Mouse (Mus musculus) frontal cortex, adult 2 months (tissue): ENCODE data around the gene Cacna2d2. TPM values are rescaled to one million over a fixed set of nuclear protein-coding genes. Genes with fewer than 3 reads are reported as not detected.

Source experiments
- DNase-seq, 2 experiments: peaks; one replicate each; pipeline ENCODE4 v3.0.0; 2022; ENCODE audit warnings: low spot score in 1 of 2; ENCODE audit errors: extremely low spot score in 1 of 2
- polyA plus RNA-seq: library from polyadenylated mRNA; depleted of rRNA; stranded (reverse); fragments of >200 nt; gene quantifications from 2 replicates; pipeline ENCODE4 v1.2.3, GENCODE M21; 2012

The Cacna2d2 gene
- polyA plus RNA-seq, 1 experiment: 33.1 TPM

DNA sequence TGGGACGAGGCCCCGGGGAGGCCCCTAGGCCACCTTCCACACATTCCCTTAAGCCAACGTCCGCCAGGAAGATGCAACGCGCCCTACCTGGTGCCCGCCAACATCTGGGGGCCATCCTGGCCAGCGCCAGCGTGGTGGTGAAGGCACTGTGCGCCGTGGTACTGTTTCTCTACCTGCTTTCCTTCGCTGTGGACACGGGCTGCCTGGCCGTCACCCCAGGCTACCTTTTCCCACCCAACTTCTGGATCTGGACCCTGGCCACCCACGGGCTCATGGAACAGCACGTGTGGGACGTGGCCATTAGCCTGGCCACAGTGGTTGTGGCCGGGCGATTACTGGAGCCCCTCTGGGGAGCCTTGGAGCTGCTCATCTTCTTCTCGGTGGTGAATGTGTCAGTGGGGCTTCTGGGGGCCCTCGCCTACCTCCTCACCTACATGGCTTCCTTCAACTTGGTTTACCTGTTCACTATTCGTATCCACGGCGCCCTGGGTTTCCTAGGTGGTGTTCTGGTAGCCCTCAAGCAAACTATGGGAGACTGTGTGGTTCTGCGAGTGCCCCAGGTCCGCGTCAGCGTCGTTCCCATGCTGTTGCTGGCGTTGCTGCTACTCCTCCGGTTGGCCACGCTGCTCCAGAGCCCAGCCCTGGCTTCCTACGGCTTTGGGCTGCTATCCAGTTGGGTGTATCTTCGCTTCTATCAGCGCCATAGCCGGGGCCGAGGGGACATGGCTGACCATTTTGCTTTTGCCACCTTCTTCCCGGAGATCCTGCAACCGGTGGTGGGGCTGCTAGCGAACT, 135.2 kb downstream of the Cacna2d2 start:
- no peak for DNase-seq

DNA sequence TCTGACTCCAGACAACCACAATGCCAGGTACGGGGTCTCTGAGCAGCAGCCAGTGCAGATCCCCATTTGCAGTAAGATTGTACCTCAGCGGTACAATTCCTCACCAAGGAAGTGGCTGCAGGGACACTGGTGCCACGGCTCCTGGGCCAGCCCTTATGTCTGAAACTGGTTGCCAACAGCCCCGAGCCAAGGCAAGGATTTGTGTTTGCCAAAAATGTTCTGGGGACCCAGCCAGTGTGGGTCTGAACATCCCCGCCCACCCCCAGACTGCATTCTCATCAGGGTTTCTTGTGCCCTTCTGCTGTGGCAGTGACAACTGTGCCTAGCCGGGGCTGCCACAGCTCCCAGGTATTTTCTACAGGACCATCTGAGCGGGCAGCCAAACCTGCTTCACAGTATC, 138.8 kb downstream of the Cacna2d2 start:
- DNase-seq: no peak

DNA sequence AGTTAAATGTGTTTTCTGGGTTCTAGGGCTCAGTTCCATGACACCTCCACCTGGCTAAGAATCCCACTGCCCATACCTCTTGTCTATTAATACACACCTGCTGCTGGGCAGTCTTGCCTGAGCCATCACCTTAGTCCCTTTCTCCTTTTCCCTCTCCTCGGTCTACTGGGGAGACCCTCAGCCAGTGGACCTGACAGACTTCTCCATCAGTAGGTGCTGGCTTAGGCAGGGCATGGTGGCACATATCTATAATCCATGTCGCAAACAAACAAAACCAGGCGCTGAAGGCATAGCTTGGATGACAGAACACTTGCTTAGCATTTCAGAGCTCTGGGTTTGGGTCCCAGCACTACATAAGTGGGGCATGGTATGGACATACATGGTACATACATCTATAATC, 139.3 kb downstream of the Cacna2d2 start:
- no peak for DNase-seq

DNA sequence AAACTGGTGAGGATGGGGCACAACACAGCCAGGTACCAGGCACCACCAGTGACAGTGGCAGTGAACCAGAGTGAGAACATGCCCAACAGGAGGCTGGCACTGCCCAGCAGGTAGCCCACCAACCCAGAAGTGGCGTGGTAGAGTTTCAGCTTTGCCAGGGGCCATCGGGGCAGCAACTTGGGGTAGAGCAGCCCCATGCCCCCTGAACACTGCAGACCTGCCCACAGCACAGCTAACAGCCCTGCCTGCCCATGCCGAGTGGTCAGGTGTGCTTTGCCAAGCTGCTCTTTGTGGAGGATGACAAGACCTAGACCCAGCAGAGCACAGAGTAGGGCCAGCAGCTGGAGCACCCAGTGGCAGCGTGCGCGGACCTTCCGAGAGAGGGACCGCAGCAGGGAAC, 140.5 kb downstream of the Cacna2d2 start:
- no peak for DNase-seq

DNA sequence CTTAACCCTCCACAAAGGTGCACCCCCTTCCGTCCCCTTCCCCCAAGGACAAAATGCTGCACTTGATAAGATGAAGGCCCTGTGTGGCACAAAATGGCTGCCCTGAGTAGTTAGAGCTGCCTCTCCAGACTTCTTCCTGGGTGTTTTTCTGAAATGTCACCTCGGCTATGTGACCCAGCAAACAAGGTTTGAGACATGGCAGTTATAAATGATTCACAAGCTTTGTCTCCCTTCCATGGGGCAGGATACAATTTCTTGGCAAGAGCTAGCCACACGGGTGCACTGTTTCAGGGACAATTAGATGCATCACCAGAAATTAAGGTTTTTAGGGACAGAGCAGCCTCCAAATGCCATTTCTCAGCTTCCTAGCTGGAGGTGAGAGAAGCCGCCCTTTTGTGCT, 141.0 kb downstream of the Cacna2d2 start:
- DNase-seq: no peak

DNA sequence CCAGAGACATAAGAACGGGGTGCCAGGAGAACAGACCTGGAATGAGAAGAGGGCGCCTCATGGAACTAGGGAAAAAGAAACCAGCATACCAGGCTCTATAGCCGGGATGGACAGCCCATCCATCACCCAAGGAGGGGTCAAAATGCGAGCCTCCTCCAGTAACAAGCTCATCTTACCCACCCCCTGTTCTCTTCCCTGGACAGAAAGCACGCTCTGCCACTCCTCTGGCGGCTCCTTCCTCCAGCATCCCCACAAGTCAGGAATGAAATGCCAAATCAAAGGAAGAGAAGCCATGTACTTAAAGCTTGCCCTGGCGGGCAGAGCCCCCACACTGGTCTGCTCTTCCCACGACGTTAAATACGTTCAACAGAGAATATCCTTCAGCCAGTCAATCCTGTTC, 141.6 kb downstream of the Cacna2d2 start:
- no peak for DNase-seq

DNA sequence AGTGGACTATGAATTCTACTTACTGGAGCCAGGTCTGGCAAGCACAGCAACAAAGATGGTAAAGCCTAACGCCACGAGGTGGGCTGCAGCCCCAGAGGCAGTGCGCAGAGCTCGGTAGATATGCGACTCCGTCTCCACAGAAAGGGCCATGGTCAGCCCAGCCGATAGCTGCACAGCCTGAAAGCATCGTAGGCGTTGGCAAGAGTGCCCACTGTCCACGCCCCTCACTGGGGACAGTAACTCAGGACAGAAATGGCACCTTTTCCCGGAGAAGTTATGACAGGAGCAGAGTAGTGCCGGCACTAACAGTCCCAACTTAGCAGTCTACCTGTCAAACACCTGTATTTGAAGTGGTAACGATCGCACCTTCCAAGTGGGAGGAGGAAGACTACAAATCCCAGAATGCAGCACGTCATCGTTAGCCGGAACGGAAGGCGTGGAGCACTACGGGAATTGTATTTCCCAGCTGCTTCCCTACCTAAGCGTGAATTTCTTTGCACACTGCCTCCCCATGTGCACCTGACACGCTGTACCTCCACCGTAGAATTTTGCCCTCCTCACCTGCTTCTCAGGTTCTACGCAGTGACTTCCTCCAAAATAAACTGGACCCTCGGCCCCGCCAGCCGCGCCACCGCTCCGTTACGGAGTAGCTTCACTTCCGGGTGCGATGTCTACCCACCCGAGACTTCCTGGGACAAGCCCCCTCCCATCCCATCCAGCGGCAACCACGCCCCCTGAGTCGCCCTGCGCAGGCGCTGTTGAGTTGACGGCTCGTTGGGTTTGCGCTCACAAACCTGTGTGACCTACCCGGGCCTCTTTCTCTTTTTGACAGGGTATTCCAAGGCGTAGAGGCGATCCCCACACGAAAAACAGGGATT, 142.3 kb downstream of the Cacna2d2 start, which contains the start of the genes Cyb561d2 and Nprl2:
Gene Cyb561d2 (minus strand): TSS at position 720 of the 878 bp plus-strand sequence.
Gene Nprl2 (plus strand): TSS at position 753 of the 878 bp plus-strand sequence.
- peak; percentile 88 to 96 for DNase-seq

DNA sequence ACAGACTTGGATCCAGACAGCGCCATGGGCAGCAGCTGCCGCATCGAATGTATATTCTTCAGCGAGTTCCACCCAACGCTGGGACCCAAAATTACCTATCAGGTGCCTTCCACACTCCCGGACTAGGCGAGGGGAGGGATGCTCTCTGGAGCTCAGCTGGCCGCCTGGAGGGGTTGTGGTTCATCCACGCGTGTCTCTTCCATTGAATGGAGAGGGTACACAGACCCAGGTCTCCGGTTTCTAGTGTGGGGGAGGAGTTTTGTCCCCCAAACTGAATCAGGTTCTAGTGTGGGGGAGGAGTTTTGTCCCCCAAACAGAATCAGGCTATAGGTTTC, 142.9 kb downstream of the Cacna2d2 start:
- no peak for DNase-seq

DNA sequence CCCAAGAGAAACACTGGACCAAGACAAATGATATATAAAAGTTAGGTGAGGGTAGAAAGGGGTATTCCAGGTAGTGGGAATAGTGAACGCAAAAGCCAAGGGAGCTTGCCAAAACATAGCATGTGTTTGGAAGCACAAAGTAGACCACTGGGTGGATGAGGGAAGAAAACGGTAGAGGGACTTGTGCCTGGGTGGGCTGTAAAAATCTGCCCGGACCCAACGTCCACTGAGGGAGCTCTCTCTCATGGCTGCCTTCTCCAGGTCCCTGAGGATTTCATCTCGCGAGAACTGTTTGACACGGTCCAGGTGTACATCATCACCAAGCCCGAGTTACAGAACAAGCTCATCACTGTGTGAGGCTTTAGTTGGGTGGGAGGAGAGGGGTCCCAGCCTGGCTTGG, 143.3 kb downstream of the Cacna2d2 start:
- DNase-seq: no peak

DNA sequence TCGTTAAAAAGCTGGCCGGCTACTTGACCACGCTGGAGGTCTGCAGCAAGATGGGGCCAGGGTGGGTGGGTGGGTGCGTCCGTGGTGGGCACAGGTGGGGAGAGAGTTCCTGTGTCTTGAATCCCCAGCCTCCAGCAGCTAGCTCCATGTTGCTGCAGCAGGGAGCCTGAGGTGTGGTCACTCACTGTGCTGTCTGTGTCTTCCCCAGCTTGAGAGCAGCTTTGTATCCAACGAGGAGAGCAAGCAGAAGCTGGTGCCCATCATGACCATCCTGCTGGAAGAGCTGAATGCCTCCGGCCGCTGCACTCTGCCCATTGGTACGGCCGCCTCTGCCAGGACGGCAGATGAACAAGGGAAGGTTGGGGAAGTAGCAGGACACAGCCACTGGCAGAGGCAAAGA, 143.9 kb downstream of the Cacna2d2 start:
- DNase-seq: no peak

DNA sequence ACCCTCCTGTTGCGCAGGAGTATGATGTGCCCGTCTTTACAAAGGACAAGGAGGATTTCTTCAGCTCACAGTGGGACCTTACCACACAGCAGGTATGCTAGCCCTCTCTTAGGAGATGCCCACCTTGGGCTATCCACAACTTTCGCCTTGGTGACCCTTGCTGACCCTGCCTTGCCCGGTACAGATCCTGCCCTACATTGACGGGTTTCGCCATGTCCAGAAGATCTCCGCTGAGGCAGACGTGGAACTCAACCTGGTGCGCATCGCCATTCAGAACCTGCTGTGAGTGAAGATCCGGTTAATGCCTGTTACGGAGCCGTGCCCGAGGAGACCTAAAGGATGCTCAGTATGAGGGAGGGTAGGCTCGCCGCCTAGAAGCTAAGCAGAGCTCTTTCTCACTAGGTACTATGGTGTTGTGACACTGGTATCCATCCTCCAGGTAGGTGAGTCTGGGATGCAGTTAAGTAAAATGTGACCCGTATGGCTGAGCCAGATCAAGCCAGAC, 144.8 kb downstream of the Cacna2d2 start:
- DNase-seq: no peak

DNA sequence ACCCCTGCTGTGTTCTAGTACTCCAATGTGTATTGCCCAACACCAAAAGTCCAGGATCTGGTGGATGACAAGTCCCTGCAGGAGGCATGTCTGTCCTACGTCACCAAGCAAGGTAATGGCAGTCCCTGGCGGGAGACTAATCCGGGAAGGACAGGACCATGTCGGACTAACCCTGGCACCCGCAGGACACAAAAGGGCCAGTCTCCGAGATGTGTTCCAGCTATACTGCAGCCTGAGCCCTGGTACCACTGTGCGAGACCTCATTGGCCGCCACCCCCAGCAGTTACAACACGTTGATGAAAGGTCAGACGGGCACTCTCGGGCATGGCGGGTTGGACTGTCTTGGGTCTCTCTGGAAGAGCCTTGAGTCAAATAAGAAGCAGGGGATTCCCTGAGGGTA, 145.3 kb downstream of the Cacna2d2 start:
- DNase-seq: no peak

DNA sequence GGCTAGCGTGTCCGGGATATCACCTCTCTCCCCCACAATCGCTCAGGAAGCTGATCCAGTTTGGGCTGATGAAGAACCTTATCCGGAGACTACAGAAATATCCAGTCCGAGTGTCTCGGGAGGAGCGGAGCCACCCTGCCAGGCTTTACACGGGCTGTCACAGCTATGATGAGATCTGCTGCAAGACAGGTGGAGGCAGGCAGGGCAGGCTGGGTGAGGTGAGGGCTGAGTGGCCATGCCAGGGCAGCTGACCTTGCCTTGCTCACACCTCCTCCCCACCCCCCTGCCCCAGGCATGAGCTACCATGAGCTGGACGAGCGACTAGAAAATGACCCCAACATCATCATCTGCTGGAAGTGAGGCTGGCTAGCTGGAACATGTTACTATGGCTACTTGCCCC, 145.8 kb downstream of the Cacna2d2 start:
- no peak for DNase-seq

DNA sequence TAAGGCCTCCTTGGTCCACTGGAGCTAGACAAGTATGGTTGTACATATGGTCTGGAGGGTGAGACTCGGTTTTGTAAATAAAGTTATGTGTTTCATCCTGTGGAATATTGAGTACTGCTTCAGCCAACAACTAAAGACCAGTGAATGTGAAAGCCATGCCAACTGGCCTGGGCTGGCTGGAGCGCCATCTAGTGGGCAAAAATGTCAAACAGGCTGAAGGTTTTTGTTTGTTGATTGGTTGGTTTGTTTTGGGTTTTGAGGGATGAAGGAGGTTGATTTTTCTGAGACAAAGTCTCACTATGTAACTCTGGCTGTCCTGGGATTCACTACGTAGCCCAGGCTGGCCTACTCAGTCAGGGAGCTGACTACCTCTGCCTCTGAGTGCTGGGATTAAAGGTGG, 146.2 kb downstream of the Cacna2d2 start:
- peak in 1 of 2 experiments; percentile 86 for DNase-seq

DNA sequence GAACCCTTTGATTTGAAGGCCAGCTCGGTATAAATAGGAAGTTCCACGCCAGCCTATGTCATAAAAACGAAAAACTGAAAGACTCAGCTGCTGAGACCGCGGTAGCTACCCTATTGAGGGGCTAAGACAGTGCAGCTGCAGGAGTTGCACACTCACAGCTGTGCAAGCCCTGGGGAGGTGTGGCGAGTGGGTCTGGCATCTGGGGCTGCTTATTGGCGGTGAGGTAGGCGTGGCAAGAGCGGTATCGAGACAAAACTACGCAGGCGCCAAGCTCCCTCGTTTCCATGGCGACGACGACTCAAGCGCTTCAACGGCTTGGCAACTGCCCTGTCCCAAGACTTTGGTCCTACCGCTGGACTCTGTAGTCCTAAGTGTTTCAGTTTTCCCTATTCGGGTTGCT, 147.6 kb downstream of the Cacna2d2 start, which contains the start of gene Zmynd10:
Gene Zmynd10 (plus strand): TSS at position 273 of the 400 bp plus-strand sequence.
- DNase-seq: peak; percentile 83 to 92

DNA sequence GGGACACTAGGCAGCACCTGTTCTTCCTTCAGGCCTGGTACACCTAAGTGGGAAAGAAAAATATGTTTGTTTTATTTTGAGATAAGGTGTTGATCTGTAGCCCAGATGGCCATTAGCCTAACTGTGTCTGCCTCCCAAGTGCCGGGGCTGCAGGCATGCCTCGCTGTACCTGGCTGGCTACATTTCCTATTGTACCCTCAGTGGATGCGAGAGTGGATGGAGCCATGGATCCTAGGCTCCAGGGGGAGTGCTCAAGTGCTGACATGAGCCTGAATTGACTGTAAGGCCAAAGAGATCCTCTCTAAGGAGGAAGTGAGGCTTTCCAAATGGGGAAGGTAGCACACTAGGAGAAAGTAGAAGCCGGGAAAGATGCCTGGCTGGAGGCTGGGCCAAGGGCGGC, 148.5 kb downstream of the Cacna2d2 start:
- no peak for DNase-seq

DNA sequence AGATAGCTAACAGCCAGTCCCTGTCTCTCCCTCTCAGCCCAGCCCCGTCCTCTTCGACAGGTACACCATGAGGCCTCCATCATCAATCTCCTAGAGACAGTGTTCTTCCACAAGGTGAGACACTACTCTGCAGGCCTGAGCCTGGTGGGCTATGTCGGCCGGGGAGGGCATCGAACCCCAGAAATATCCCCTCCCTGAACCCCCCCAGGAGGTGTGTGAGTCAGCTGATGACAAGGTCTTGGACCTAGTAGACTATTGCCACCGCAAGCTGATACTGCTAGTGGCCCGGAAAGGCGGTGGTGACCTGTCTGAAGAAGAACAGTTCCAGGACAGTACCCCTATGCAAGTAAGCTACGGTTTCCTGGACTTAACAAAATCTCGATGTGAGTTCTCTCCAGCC, 149.4 kb downstream of the Cacna2d2 start:
- no peak for DNase-seq

DNA sequence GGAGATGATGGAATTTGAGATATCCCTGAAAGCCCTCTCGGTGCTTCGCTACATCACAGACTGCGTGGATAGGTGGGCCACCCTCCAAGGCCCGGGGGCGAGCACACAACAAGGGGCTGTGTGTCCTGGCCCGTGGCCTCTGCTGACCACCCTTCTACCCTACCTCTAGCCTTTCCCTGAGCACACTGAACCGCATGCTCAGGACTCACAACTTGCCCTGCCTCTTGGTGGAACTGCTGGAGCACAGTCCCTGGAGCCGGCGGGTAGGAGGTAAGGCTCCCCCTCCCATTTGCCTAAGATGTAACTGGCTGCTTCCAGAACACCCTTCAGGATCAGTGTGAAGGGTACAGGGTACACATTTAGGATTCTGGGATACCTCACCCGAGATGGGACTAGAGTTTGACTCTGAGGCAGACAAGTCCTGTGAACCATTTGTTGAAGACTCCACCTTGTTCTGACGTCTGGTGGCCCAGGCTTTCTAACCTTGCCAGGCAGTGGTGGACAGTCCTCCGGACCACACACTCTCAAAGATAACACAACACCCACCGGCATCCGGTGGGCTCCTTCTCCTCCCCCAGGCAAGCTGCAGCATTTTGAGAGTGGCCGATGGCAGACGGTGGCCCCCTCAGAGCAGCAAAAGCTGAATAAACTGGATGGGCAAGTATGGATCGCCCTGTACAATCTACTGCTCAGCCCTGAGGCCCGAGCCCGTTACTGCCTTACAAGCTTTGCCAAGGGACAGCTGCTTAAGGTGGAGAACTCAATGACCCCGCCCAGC, 150.1 kb downstream of the Cacna2d2 start:
- DNase-seq: no peak

DNA sequence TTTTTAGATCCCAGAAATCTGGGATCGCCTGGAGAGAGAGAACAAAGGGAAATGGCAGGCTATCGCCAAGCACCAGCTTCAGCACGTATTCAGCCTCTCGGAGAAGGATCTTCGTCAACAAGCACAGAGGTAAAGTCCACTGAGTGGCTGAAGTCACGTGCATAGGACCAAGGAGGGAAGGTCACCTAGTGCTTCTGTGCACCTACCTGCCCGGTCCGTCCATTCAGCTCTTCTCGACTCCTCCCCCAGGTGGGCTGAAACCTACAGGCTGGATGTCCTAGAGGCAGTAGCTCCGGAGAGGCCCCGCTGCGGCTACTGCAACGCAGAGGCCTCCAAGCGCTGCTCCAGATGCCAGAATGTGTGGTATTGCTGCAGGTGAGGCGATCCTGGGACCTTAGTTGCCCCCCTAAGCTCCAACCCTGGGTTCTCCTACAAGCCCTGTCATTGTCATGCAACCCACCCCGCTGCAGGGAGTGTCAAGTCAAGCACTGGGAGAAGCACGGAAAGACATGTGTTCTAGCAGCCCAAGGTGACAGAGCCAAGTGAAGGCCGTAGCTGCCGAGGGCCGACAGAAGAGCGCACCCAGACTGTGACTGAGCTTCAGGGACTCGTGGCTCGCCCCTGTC, 151.2 kb downstream of the Cacna2d2 start:
- no peak for DNase-seq
